Mouse (Mus musculus) kidney, embryonic 16.5 days (tissue): ENCODE measurements at regions not wholly inside any gene's neighbourhood (a gene's known extent, or its start where the extent isn't known, plus 50 kb on each side); places are given as distances from the start of the nearest gene placed in this dataset.

Experiments
- ATAC-seq: fragments of 200-750 bp; cut with Nextera tagmentation; 2 replicates; pipeline ENCODE4 v1.8.0; 2017; ENCODE audit warnings: moderate TSS enrichment; ENCODE audit not compliant: low FRiP score, low TSS enrichment
- H3K27ac ChIP-seq: fragments of 300-500 bp; sonication (generic); 2 replicates; pipeline ENCODE4 v1.5.1; 2014; ENCODE audit warnings: low read length
- H3K27me3 ChIP-seq: fragments of 300-500 bp; sonication (generic); 2 replicates; pipeline ENCODE4 v1.6.1; 2014; ENCODE audit warnings: low read length, control low read depth, mixed read lengths; ENCODE audit not compliant: insufficient read depth
- H3K36me3 ChIP-seq: fragments of 300-500 bp; sonication (generic); 2 replicates; pipeline ENCODE4 v1.6.1; 2014; ENCODE audit warnings: low read length, control low read depth, mixed read lengths; ENCODE audit not compliant: insufficient read depth
- H3K4me1 ChIP-seq: fragments of 300-500 bp; sonication (generic); 2 replicates; pipeline ENCODE4 v1.6.1; 2014; ENCODE audit warnings: low read length, control low read depth, mixed read lengths; ENCODE audit not compliant: insufficient read depth
- H3K4me2 ChIP-seq: fragments of 300-500 bp; sonication (generic); replicated peaks from 2 replicates; pipeline ENCODE4 v1.6.1; 2014; ENCODE audit warnings: low read depth, low read length
- H3K4me3 ChIP-seq: fragments of 300-500 bp; sonication (generic); 2 replicates; pipeline ENCODE4 v1.5.1; 2014; ENCODE audit warnings: mild to moderate bottlenecking, low read length
- H3K9ac ChIP-seq: fragments of 300-500 bp; sonication (generic); replicated peaks from 2 replicates; pipeline ENCODE4 v1.6.1; 2014; ENCODE audit warnings: low read length
- H3K9me3 ChIP-seq: fragments of 300-500 bp; sonication (generic); 2 replicates; pipeline ENCODE4 v1.6.1; 2016; ENCODE audit warnings: low read length, control low read depth
- WGBS: fragments of 180-500 bp; shearing (Covaris S2); extraction: QIAGEN DNeasy Blood & Tissue Kit; methylation state at CpG from one replicate; pipeline ENCODE4 v1.1.7; 2014; 5-methylcytosine and 5-hydroxymethylcytosine counted together

DNA sequence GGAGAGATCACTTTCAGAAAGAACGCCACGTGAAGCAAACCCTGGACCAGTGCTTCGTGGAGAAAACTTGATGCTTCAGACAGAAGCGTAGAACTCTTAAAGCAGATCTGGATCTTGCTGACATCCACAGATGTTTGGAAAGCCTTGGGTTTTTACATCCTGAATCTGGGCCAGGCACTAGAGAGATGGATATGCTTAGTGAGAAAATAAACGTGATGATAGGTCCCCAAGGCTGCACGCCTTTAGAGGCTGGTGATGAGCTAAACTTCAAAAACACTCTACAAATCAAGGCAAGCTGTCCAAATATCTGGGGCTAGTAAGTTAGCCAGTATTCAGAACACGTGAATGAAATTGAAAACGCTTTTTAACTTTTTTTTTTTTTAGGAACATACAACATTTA, 236.7 kb downstream of the Cog6 start:
- Histone ChIP-seq H3K4me2 (no peak overlapping the region), H3K27ac (no peak overlapping the region), H3K27me3 (no peaks in the 10 kb centered on the region), H3K9ac (no peak overlapping the region), H3K4me1 (no peaks in the 10 kb centered on the region), H3K9me3 (no peaks in the 10 kb centered on the region), H3K4me3 (no peak overlapping the region), H3K36me3 (no peaks in the 10 kb centered on the region)
- 84% methylated on average over 8 of the region's 8 CpGs for WGBS
- ATAC-seq = no peak

DNA sequence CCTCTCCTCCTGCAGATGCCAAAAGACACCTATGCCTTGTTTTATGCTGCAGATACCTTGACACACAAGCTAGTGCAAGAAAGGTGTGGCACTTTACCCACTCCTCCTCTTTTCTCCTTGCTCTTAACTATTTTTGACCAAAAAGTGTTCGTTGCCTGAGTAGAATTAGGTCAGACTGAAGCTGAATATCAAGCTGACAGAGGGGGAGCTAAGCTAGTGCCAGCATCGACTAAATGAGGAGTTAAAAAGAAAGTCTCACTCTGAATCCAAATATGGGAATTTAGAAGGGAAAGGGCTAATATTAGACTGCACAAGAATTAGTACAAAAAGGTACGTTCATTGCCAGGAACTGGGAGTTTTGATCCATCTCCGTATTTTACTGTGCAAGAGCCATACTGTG, 241.2 kb downstream of the Cog6 start:
- H3K4me1 ChIP-seq = no peaks in the 10 kb centered on the region
- no peaks in the 10 kb centered on the region for H3K27me3 ChIP-seq
- H3K4me3 ChIP-seq = no peak overlapping the region
- no peak for ATAC-seq
- no peaks in the 10 kb centered on the region for H3K36me3 ChIP-seq
- H3K4me2 ChIP-seq = no peak overlapping the region
- no peaks in the 10 kb centered on the region for H3K9me3 ChIP-seq
- 77% methylated on average over 4 of the region's 4 CpGs for WGBS
- no peak overlapping the region for H3K9ac ChIP-seq
- H3K27ac ChIP-seq = no peak overlapping the region

DNA sequence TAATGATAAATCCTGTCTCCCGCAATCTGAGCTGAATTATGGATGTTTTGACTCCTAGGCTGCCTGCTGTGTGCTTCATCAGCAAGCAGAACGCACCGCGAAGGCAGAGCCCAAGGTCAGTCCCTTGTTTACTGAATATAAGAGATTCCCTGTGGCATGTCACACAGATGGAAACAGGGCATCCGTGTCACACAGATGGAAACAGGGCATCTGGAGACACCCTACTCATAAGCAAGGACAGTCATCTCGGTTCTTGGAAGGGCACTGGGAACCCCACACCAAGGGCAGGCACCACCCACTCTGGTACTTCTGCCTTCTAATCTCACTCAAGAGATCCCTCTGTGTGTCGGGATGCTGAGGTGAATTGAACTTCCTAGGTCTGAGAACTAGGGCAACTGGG, 241.9 kb downstream of the Cog6 start:
- Histone ChIP-seq H3K9me3 (no peaks in the 10 kb centered on the region), H3K4me1 (no peaks in the 10 kb centered on the region), H3K9ac (no peak overlapping the region), H3K4me2 (no peak overlapping the region), H3K36me3 (no peaks in the 10 kb centered on the region), H3K27ac (no peak overlapping the region), H3K4me3 (no peak overlapping the region), H3K27me3 (no peaks in the 10 kb centered on the region)
- ATAC-seq = no peak
- WGBS = 72% methylated on average over 7 of the region's 7 CpGs

DNA sequence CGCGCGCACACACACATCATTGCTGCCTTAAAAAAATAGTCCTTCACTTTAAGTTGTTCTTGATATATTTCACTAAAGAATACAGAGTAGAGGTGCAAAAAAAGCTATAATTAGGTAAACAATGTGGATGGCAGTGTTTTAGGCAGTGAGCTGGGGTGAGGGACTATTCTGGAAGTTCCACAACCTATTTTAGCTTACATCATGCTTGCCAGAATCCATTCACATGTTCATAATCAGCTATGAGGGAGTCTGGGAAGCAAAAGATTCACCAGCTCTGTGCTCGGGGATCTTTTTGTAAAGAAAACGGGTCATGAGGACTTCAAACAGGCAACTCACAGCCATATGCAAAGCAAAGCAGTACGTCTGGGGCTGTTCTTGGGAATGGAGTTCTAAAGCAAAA, 242.3 kb downstream of the Cog6 start:
- no peaks in the 10 kb centered on the region for H3K9me3 ChIP-seq
- no peaks in the 10 kb centered on the region for H3K36me3 ChIP-seq
- no peak for ATAC-seq
- H3K4me3 ChIP-seq = no peak overlapping the region
- no peaks in the 10 kb centered on the region for H3K27me3 ChIP-seq
- no peak overlapping the region for H3K4me2 ChIP-seq
- no peak overlapping the region for H3K9ac ChIP-seq
- H3K27ac ChIP-seq = no peak overlapping the region
- WGBS = 84% methylated on average over 6 of the region's 6 CpGs
- no peaks in the 10 kb centered on the region for H3K4me1 ChIP-seq

DNA sequence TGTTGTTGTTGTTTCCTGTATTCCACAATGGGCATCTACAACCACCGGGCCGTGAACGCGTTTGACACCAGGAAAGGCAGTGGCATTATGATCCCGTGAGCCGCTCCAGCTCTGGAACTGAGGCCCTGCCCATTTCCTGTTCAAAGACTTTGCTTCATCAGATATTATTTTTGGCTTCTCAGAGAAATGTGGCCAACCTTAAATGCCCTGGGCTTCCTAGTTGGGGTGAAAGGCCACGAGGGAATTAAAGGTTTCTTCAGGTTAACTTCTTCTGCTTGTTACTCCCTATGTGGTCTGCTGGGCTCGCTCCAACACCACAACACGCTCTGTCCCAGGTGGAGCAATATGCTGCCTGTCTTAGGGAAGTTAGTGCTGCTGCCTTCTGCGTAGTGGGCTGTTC, 249.8 kb downstream of the Cog6 start:
- H3K27ac ChIP-seq = no peak overlapping the region
- WGBS = 50% methylated on average over 10 of the region's 10 CpGs
- H3K9me3 ChIP-seq = no peaks in the 10 kb centered on the region
- H3K9ac ChIP-seq = no peak overlapping the region
- H3K36me3 ChIP-seq = no peaks in the 10 kb centered on the region
- H3K4me2 ChIP-seq = no peak overlapping the region
- ATAC-seq = no peak
- no peaks in the 10 kb centered on the region for H3K4me1 ChIP-seq
- H3K4me3 ChIP-seq = no peak overlapping the region
- H3K27me3 ChIP-seq = no peaks in the 10 kb centered on the region

DNA sequence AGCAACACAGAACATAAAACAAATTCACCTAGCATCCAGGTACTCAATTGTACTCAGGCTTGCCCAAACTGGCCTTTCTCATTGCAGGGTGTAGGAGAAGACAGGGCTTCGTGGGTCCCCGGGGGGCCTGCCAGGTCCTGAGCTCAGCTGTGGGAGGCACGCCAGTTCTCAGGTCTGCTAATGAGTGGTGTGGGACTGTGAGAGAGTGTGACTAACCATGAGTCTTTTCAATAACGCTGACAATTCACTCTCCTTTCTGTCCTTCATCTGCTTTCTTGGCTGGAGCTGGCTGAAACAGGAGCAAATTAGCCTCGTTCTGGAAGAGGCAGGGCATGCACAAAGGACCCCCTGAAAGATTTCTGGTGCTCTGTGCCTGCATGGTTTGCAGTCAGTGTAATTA, 250.2 kb downstream of the Cog6 start:
- H3K36me3 ChIP-seq = no peaks in the 10 kb centered on the region
- H3K9me3 ChIP-seq = no peaks in the 10 kb centered on the region
- H3K4me1 ChIP-seq = no peaks in the 10 kb centered on the region
- no peak overlapping the region for H3K9ac ChIP-seq
- no peak overlapping the region for H3K27ac ChIP-seq
- no peak overlapping the region for H3K4me2 ChIP-seq
- H3K27me3 ChIP-seq = no peaks in the 10 kb centered on the region
- no peak overlapping the region for H3K4me3 ChIP-seq
- ATAC-seq = no peak
- 67% methylated on average over 5 of the region's 5 CpGs for WGBS

DNA sequence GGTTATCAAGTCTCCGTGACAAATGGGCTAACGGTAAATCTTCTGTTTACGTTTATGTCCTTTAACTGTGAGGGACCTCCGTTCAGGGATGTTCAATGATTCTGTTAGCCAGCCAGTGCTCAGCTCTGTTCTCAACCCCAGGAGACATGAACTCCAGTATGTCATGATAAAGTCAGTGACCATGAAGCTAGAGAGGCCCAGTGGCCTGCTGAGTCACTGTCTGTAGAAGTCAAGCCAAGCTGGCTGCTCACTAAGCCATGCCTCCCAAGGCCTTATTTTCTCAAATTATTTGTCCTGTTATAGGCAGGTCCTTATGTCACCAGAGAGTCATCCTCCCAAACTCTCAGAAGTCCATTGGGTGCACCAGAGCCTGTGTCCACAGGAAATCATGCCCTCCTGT, 252.9 kb downstream of the Cog6 start:
- no peak for ATAC-seq
- Histone ChIP-seq H3K4me3 (no peak overlapping the region), H3K4me2 (no peak overlapping the region), H3K4me1 (no peaks in the 10 kb centered on the region), H3K36me3 (no peaks in the 10 kb centered on the region), H3K9me3 (no peaks in the 10 kb centered on the region), H3K27ac (no peak overlapping the region), H3K27me3 (no peaks in the 10 kb centered on the region), H3K9ac (no peak overlapping the region)
- 59% methylated on average over 4 of the region's 4 CpGs for WGBS

DNA sequence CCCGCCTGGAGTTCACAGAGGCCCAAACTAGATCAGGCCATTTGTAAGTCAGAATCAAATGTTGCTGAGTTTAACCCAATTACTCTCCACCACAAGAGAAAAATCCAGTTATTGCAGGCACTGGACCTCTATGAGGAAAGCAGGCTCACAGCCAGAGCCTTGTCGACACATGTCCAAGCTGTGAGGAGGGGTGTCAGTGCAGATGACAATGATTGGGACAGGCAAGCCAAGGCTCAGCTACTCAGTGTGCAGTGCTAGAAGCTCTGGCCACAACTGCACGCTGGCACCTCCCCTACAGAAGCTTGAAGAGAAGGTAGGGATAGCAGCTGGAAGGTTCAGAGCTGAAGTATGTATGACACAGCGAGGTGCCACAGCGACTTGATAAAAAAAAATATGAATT, 253.4 kb downstream of the Cog6 start:
- H3K27me3 ChIP-seq = no peaks in the 10 kb centered on the region
- no peak overlapping the region for H3K27ac ChIP-seq
- ATAC-seq = no peak
- H3K9me3 ChIP-seq = no peaks in the 10 kb centered on the region
- no peaks in the 10 kb centered on the region for H3K36me3 ChIP-seq
- H3K4me3 ChIP-seq = no peak overlapping the region
- 82% methylated on average over 5 of the region's 5 CpGs for WGBS
- H3K9ac ChIP-seq = no peak overlapping the region
- no peak overlapping the region for H3K4me2 ChIP-seq
- no peaks in the 10 kb centered on the region for H3K4me1 ChIP-seq

DNA sequence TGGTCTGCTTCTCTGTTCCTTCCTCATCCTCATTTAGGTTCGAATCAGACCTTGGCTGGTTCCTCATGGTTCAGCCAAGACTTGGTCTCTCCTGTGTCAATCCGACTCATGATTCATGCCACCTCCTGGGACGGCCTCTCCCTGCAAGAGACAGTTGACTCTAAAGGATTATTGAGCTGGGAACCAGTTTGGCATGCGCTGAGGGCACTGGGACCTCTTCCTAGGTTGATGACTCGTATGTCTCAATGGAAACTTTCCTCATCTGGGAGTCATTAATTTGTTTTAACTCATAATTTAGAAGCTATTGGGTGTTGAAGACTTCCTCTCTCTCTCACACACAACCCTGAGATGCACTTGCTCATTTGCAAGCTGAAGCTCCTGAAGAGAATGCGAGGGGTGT, 254.5 kb downstream of the Cog6 start:
- H3K4me2 ChIP-seq = no peak overlapping the region
- H3K36me3 ChIP-seq = no peaks in the 10 kb centered on the region
- H3K27me3 ChIP-seq = no peaks in the 10 kb centered on the region
- no peak overlapping the region for H3K4me3 ChIP-seq
- peaks cover 2% of the 10 kb centered on the region; the same call in 1 of the 2 replicates for H3K4me1 ChIP-seq
- H3K27ac ChIP-seq = no peak overlapping the region
- WGBS = 84% methylated on average over 6 of the region's 6 CpGs
- H3K9ac ChIP-seq = no peak overlapping the region
- no peaks in the 10 kb centered on the region for H3K9me3 ChIP-seq
- ATAC-seq = no peak

DNA sequence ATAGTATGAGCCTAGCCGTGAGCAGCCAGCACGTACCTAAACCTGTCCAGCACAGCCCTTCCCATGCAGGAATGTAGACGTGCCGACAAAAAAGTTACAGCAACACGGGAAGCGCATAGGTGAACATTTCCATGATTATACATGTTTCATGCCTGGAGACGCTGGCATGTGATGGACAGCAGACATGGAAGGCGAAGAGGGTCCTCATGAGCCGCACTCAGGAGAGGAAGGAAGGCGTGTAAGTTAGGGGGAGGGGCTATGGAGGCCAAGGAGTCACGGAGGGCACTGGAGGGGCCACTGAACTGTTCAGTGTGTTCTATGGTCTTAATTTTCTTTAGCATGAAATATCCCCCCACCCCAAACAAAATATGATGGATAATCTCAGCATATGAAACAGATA, 257.2 kb downstream of the Cog6 start:
- no peak for ATAC-seq
- Histone ChIP-seq H3K4me1 (peaks cover 21% of the 10 kb centered on the region), H3K36me3 (no peaks in the 10 kb centered on the region), H3K9ac (no peak overlapping the region), H3K9me3 (no peaks in the 10 kb centered on the region), H3K27me3 (no peaks in the 10 kb centered on the region), H3K4me2 (no peak overlapping the region), H3K4me3 (no peak overlapping the region), H3K27ac (no peak overlapping the region)
- WGBS = 86% methylated on average over 11 of the region's 11 CpGs

DNA sequence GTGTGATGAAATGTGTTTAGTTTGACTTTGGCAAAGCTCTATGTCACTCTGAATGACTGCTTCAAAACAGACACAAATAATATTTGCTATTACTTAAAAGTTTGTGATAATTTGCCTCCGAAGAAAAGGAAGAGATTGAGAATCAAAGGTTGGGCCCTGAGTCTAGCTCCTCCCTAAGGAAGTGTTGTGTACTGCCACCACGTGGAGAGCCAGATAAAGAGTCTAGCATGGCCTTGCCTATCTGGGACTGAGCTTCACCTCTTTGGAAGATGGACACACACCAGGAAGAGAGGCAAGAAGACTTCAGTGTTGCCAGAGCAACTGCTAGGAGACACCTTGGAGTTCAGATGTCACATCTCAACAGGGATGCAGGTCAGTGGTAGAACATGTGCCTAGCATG, 258.5 kb downstream of the Cog6 start:
- Histone ChIP-seq H3K4me3 (no peak overlapping the region), H3K36me3 (no peaks in the 10 kb centered on the region), H3K9ac (no peak overlapping the region), H3K27ac (no peak overlapping the region), H3K27me3 (no peaks in the 10 kb centered on the region), H3K4me1 (peaks cover 29% of the 10 kb centered on the region), H3K9me3 (no peaks in the 10 kb centered on the region), H3K4me2 (no peak overlapping the region)
- WGBS = 20% methylated on average over 2 of the region's 2 CpGs
- ATAC-seq = no peak
